Mouse (Mus musculus): ENCODE results near the gene Pdgfb.

GRCm38 (mm10) chr15:80050093-80050492, 35.3 kb upstream of the Pdgfb start:
- TF ChIP-seq EP300 (optimal IDR thresholded peaks at IDR 0.05): no peak
- no peak for TF ChIP-seq CTCF (IDR thresholded peaks at IDR 0.05; ENCODE audit: low read depth)
